Mouse (Mus musculus): ENCODE measurements at regions not wholly inside any gene's neighbourhood (a gene's known extent, or its start where the extent isn't known, plus 50 kb on each side); places are given as distances from the start of the nearest gene placed in this dataset.

- Histone ChIP-seq H3K4me1 (ENCODE audit: control insufficient read depth, insufficient read depth, low read length) (no peaks in the 10 kb centered on the region), H3K27ac (ENCODE audit: low read depth, low read length) (no peak overlapping the region), H3K4me2 (replicated peaks; ENCODE audit: low read depth, low read length) (no peak overlapping the region), H3K9ac (ENCODE audit: low read depth, low read length) (no peak overlapping the region), H3K36me3 (ENCODE audit: control insufficient read depth, insufficient read depth, low read length) (no peaks in the 10 kb centered on the region), H3K27me3 (ENCODE audit: control insufficient read depth, insufficient read depth, low read length) (no peaks in the 10 kb centered on the region), H3K4me3 (ENCODE audit: low read length) (no peak overlapping the region), H3K9me3 (ENCODE audit: control insufficient read depth, low read length) (no peaks in the 10 kb centered on the region)
- 56% methylated on average over 1 of the region's 1 CpGs for WGBS
- no peak for ATAC-seq (ENCODE audit: low FRiP score, low TSS enrichment)
Measured at GRCm38 (mm10) chr15:72101730-72102129, 1732.6 kb upstream of the Gm6569 start.

GRCm38 (mm10) chr15:72105830-72106413, 1728.4 kb upstream of the Gm6569 start:
- H3K36me3 ChIP-seq (ENCODE audit: control insufficient read depth, insufficient read depth, low read length) = no peaks in the 10 kb centered on the region

GRCm38 (mm10) chr15:72110520-72110919, 1723.8 kb upstream of the Gm6569 start:
- H3K4me1 ChIP-seq (ENCODE audit: control insufficient read depth, insufficient read depth, low read length) = no peaks in the 10 kb centered on the region
- no peak overlapping the region for H3K4me2 ChIP-seq (replicated peaks; ENCODE audit: low read depth, low read length)
- 80% methylated on average over 1 of the region's 1 CpGs for WGBS
- H3K36me3 ChIP-seq (ENCODE audit: control insufficient read depth, insufficient read depth, low read length) = no peaks in the 10 kb centered on the region
- H3K27me3 ChIP-seq (ENCODE audit: control insufficient read depth, insufficient read depth, low read length) = no peaks in the 10 kb centered on the region
- no peak overlapping the region for H3K9ac ChIP-seq (ENCODE audit: low read depth, low read length)
- H3K27ac ChIP-seq (ENCODE audit: low read depth, low read length) = no peak overlapping the region
- no peak for ATAC-seq (ENCODE audit: low FRiP score, low TSS enrichment)
- no peak overlapping the region for H3K4me3 ChIP-seq (ENCODE audit: low read length)
- no peaks in the 10 kb centered on the region for H3K9me3 ChIP-seq (ENCODE audit: control insufficient read depth, low read length)

More at GRCm38 (mm10) chr15:72105830-72106413, 1728.4 kb upstream of the Gm6569 start:
- Histone ChIP-seq H3K4me3 (ENCODE audit: low read length) (no peak overlapping the region), H3K4me1 (ENCODE audit: control insufficient read depth, insufficient read depth, low read length) (no peaks in the 10 kb centered on the region), H3K4me2 (replicated peaks; ENCODE audit: low read depth, low read length) (no peak overlapping the region), H3K9ac (ENCODE audit: low read depth, low read length) (no peak overlapping the region), H3K27ac (ENCODE audit: low read depth, low read length) (no peak overlapping the region), H3K9me3 (ENCODE audit: control insufficient read depth, low read length) (no peaks in the 10 kb centered on the region), H3K27me3 (ENCODE audit: control insufficient read depth, insufficient read depth, low read length) (no peaks in the 10 kb centered on the region)
- 66% methylated on average over 4 of the region's 4 CpGs for WGBS
- no peak for ATAC-seq (ENCODE audit: low FRiP score, low TSS enrichment)

DNA sequence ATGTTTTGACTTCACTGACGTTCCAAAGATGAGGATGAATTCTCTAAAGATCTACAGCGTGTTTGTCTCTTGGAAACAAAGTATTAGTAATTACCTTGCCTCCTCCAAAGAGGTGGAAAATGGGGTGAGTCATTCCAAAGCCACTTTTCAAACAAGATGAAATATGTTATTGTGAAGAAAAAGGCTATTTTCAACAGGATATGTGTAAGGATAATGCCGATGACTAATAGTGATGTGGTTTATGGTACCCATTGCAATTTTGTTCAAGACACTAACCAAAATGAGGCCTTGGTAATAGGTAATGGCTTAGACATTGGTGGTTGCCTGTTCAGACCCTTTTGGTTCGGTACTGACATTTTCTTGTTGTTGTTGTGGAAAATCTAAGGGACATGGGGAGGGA, 1717.6 kb upstream of the Gm6569 start:
- H3K27ac ChIP-seq (ENCODE audit: low read depth, low read length) = no peak overlapping the region
- ATAC-seq (ENCODE audit: low FRiP score, low TSS enrichment) = no peak
- 83% methylated on average over 4 of the region's 4 CpGs for WGBS
- H3K27me3 ChIP-seq (ENCODE audit: control insufficient read depth, insufficient read depth, low read length) = no peaks in the 10 kb centered on the region
- H3K4me2 ChIP-seq (replicated peaks; ENCODE audit: low read depth, low read length) = no peak overlapping the region
- no peaks in the 10 kb centered on the region for H3K9me3 ChIP-seq (ENCODE audit: control insufficient read depth, low read length)
- H3K4me1 ChIP-seq (ENCODE audit: control insufficient read depth, insufficient read depth, low read length) = no peaks in the 10 kb centered on the region
- no peaks in the 10 kb centered on the region for H3K36me3 ChIP-seq (ENCODE audit: control insufficient read depth, insufficient read depth, low read length)
- H3K9ac ChIP-seq (ENCODE audit: low read depth, low read length) = no peak overlapping the region
- no peak overlapping the region for H3K4me3 ChIP-seq (ENCODE audit: low read length)

GRCm38 (mm10) chr15:72134226-72134625, 1700.1 kb upstream of the Gm6569 start:
- no peak overlapping the region for H3K27ac ChIP-seq (ENCODE audit: low read depth, low read length)
- WGBS = 84% methylated on average over 8 of the region's 8 CpGs
- no peaks in the 10 kb centered on the region for H3K4me1 ChIP-seq (ENCODE audit: control insufficient read depth, insufficient read depth, low read length)
- no peak overlapping the region for H3K4me2 ChIP-seq (replicated peaks; ENCODE audit: low read depth, low read length)
- no peaks in the 10 kb centered on the region for H3K27me3 ChIP-seq (ENCODE audit: control insufficient read depth, insufficient read depth, low read length)
- H3K9ac ChIP-seq (ENCODE audit: low read depth, low read length) = no peak overlapping the region
- no peaks in the 10 kb centered on the region for H3K9me3 ChIP-seq (ENCODE audit: control insufficient read depth, low read length)
- ATAC-seq (ENCODE audit: low FRiP score, low TSS enrichment) = no peak
- H3K36me3 ChIP-seq (ENCODE audit: control insufficient read depth, insufficient read depth, low read length) = no peaks in the 10 kb centered on the region
- H3K4me3 ChIP-seq (ENCODE audit: low read length) = no peak overlapping the region

GRCm38 (mm10) chr15:72135992-72136617, 1698.3 kb upstream of the Gm6569 start:
- Histone ChIP-seq H3K27me3 (ENCODE audit: control insufficient read depth, insufficient read depth, low read length) (no peaks in the 10 kb centered on the region), H3K36me3 (ENCODE audit: control insufficient read depth, insufficient read depth, low read length) (no peaks in the 10 kb centered on the region), H3K4me3 (ENCODE audit: low read length) (no peak overlapping the region), H3K9ac (ENCODE audit: low read depth, low read length) (no peak overlapping the region), H3K4me1 (ENCODE audit: control insufficient read depth, insufficient read depth, low read length) (no peaks in the 10 kb centered on the region), H3K27ac (ENCODE audit: low read depth, low read length) (no peak overlapping the region), H3K4me2 (replicated peaks; ENCODE audit: low read depth, low read length) (no peak overlapping the region), H3K9me3 (ENCODE audit: control insufficient read depth, low read length) (no peaks in the 10 kb centered on the region)
- WGBS = 86% methylated on average over 4 of the region's 4 CpGs
- no peak for ATAC-seq (ENCODE audit: low FRiP score, low TSS enrichment)

- Histone ChIP-seq H3K4me2 (replicated peaks; ENCODE audit: low read depth, low read length) (no peak overlapping the region), H3K36me3 (ENCODE audit: control insufficient read depth, insufficient read depth, low read length) (no peaks in the 10 kb centered on the region), H3K4me1 (ENCODE audit: control insufficient read depth, insufficient read depth, low read length) (no peaks in the 10 kb centered on the region), H3K27ac (ENCODE audit: low read depth, low read length) (no peak overlapping the region), H3K9ac (ENCODE audit: low read depth, low read length) (no peak overlapping the region), H3K27me3 (ENCODE audit: control insufficient read depth, insufficient read depth, low read length) (no peaks in the 10 kb centered on the region), H3K4me3 (ENCODE audit: low read length) (no peak overlapping the region), H3K9me3 (ENCODE audit: control insufficient read depth, low read length) (no peaks in the 10 kb centered on the region)
- 85% methylated on average over 2 of the region's 2 CpGs for WGBS
- no peak for ATAC-seq (ENCODE audit: low FRiP score, low TSS enrichment)
Measured at GRCm38 (mm10) chr15:72140122-72140521, 1694.2 kb upstream of the Gm6569 start.

DNA sequence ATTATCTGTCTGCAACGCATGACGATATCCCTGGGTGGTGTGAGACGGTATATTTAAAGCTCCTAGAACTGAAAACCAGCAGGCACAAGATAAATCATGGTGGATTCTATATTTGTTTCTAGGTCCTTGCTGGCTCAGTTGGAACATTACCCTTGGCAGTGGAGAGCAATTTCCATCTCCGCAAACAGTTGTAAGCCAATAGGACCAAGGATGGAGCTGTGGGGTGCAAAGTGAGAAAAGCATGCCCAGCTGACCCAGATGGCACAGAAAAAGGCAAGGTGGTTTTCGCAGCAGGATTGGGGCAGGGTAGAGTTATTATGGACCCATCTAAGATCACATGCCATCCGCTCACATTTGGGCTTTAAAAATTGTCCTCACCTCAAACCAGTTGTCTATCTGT, 1683.8 kb upstream of the Gm6569 start:
- WGBS = 84% methylated on average over 6 of the region's 6 CpGs

GRCm38 (mm10) chr15:72158505-72158904, 1675.9 kb upstream of the Gm6569 start:
- H3K4me3 ChIP-seq (ENCODE audit: low read length) = no peak overlapping the region
- H3K9ac ChIP-seq (ENCODE audit: low read depth, low read length) = no peak overlapping the region
- no peaks in the 10 kb centered on the region for H3K4me1 ChIP-seq (ENCODE audit: control insufficient read depth, insufficient read depth, low read length)
- no peak overlapping the region for H3K4me2 ChIP-seq (replicated peaks; ENCODE audit: low read depth, low read length)
- no peaks in the 10 kb centered on the region for H3K36me3 ChIP-seq (ENCODE audit: control insufficient read depth, insufficient read depth, low read length)
- no peaks in the 10 kb centered on the region for H3K9me3 ChIP-seq (ENCODE audit: control insufficient read depth, low read length)
- no peaks in the 10 kb centered on the region for H3K27me3 ChIP-seq (ENCODE audit: control insufficient read depth, insufficient read depth, low read length)
- no peak for ATAC-seq (ENCODE audit: low FRiP score, low TSS enrichment)
- 64% methylated on average over 3 of the region's 3 CpGs for WGBS
- H3K27ac ChIP-seq (ENCODE audit: low read depth, low read length) = no peak overlapping the region

More for the DNA sequence above, 1683.8 kb upstream of the Gm6569 start:
- Histone ChIP-seq H3K4me3 (ENCODE audit: low read length) (no peak overlapping the region), H3K9ac (ENCODE audit: low read depth, low read length) (no peak overlapping the region), H3K27me3 (ENCODE audit: control insufficient read depth, insufficient read depth, low read length) (no peaks in the 10 kb centered on the region), H3K4me2 (replicated peaks; ENCODE audit: low read depth, low read length) (no peak overlapping the region), H3K4me1 (ENCODE audit: control insufficient read depth, insufficient read depth, low read length) (no peaks in the 10 kb centered on the region), H3K9me3 (ENCODE audit: control insufficient read depth, low read length) (no peaks in the 10 kb centered on the region), H3K36me3 (ENCODE audit: control insufficient read depth, insufficient read depth, low read length) (no peaks in the 10 kb centered on the region), H3K27ac (ENCODE audit: low read depth, low read length) (no peak overlapping the region)
- ATAC-seq (ENCODE audit: low FRiP score, low TSS enrichment) = no peak
